Mouse (Mus musculus) layer of hippocampus, adult 18-20 months (tissue): ENCODE data around the gene Pias4. TPM values are rescaled to one million over a fixed set of nuclear protein-coding genes. Genes with fewer than 3 reads are reported as not detected.
"Not testable (repeated sequence)": the region's sequence is repeated elsewhere in the genome, so short reads cannot be mapped to it uniquely, and the experiment has no call there.

Source experiments
- DNase-seq, 2 experiments: peaks; one replicate each; pipeline ENCODE4 v3.0.0; 2022; ENCODE audit warnings: low spot score in 2 of 2
- long read RNA-seq: library from polyadenylated mRNA; stranded (forward); transcript quantifications from one replicate; pipeline ENCODE4 v2.0.0, GENCODE M21; 2021
- total RNA-seq, 2 experiments: library from RNA; stranded (reverse); gene quantifications; 2 replicates each; pipeline ENCODE4 v1.2.3; 2021

Pias4 gene
- total RNA-seq, result 10 to 100 TPM; 27.5 to 30.8 TPM
- long read RNA-seq, transcript Pias4-201 (11 exons, 2,571 nt), result major isoform, 56 of 68 reads
- long read RNA-seq, partial matches to known transcripts, result 4 of 68 reads
- long read RNA-seq, other reads (novel, unspliced or antisense), result 7 of 68 reads

DNA sequence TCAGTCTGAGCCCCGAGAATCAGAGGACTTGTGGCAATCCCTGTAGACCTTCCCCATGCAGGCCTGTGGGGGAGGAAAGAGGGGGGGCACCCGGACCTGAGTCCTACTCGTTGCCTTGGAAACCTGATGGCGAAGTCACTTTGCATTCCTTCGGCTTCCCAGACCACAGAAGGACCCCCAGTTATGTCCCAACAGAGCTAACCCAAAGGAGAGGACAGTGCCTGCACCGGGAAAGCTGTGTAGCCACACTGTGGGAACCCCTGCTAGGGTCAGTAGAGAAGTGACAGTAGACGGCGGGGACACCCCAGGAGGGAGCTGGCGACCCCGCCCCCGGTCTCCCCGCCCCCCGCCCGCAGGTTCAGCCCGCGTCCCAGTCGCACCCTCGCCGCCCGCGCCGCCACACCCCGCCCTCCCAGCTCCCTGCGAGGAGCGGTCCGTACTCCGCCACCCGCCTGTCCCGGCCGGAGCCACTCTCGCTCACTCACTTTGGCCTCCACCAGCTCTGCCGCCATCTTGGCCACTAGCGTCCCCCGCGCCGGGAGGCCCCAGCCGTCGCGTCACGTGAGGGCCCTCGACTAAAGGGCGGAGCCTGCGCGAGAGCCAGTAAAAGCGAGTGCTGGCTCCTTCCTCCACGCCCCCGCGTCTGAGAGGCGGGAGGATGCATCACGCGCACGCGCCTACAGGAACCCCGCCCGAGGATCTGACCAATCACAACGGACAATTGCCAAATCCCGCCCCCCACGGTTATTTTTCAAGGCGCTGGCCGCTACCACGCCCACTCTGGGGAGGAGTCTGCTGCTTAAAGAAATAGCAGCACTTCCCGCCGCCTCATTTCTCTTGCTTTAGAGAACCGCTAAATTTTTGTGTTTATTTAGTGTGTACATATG is at the start of gene Pias4:
Pias4 (minus strand) TSS at position 724 of the 887 bp plus-strand sequence.
- peak; percentile 100 for DNase-seq

DNA sequence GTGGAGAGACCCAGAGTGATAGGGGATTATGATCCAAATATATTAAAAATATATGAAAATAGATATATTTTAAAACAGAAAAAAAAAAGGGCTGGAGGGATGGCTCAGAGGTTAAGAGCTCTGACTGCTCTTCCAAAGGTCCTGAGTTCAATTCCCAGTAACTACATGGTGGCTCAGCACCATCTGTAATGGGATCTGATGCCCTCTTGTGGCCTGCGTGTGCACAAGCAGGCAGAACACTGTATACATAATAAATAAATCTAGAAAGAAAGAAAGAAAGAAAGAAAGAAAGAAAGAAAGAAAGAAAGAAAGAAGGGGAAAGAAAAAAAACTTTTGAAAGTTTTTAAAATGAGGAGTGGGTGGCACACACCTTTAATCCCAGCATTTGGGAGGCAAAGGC is 49.5 kb upstream of the Pias4 start:
- not testable (repeated sequence) for DNase-seq

DNA sequence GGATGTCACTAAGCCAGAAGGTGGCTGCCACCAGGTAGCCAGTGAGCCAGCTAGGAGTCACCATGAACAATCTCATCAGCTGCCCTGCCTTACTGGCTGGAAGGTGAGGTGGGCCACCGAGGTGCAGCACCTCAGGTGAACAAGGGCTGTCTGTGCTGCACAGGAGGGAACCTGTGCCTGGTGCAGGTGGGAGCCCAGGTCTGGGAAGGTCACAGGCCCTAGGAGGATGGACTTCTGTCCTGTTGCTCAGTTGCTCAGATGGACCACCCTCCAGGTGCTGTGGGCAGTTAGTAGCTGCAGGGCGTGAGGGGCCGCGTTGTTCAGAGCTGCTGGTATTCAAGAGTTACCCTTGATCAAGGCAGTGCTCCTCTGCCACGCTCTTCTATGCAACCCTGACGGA is 49.1 kb upstream of the Pias4 start:
- no peak for DNase-seq

DNA sequence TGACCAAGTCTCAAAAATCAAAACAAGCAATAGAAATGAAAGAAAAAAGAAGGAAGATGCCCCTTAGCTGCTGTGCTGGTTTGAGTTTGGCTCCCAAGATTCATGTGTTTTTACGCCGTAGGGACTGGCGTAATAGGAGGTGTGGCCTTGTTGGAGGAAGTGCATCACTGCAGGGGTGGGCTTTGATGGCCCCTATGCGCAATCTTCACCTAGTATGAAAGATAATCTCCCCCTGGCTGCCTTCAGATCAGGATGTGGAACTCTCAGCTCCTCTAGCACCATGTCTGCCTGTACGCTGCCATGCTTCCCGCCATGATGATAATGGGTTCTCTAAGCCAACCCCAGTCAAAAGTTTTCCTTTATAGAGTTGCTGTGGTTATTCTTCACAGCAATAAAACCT is 48.5 kb upstream of the Pias4 start:
- DNase-seq, result no peak

DNA sequence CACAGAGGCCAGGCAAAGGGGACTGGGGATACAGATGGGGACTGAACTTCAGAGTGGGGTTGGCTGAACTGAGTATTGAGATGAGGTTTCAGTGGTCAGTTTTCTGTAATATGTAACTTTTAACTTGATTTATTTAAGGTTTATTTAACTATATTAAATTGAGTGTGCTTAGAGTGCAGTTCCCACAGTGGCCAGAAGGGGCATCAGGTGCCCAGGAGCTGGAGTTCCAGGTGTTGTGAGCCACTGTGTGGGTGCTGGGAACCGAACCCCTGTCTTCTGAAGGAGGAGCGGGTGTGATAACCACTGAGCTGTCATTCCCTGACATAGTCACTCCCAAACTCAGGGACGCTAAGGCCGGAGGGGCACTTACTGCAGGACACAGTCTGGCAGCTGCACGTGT is 42.4 kb upstream of the Pias4 start:
- no peak for DNase-seq

DNA sequence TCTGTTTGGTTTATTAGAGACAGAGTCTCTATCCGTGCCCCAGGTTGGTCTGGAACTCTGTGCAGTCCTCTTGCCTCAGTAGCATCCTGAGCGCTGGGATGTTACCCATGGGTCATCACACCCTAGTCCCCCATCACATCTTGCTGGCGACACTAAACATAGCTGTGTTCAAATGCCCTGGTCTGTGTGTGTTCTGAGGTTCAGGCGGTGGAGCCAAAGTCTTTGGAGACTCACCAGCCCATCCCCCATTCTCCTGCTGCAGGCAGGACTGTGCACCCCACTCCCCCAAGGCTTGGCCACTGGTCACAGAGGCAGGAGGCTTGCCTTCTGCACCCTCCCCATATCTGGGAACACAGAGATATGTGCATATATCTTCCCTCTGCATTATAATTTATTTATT is 36.4 kb upstream of the Pias4 start:
- DNase-seq, result no peak

DNA sequence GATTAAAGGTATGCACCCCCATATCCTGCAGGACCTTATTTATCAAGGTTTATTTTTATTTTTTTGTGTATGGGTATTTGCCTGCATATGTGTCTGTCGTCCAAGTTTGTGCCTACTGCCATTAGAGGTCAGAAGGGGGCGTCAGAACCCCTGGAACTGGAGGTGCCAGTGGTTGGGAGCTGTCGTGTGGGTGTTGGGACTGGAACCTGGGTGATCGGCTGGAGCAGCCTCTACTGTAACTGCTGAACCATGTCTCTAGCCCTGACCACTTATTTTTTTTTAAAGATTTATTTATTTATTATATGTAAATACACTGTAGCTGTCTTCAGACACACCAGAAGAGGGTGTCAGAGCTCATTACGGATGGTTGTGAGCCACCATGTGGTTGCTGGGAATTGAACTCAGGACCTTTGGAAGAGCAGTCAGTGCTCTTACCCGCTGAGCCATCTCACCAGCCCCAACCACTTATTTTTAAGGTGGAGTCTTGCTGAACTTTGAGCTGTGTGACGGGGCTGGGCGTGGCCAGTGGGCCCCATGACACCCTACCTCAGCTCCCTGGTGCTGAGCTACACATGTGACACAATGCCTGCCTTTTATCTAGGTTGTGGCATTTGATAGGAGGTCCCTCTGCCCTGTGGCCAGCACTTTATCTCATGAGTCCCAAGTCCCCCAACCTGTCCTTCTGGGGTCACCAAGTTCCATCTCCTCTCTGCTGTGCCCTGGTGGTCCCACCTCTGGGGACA is 35.4 kb upstream of the Pias4 start:
- DNase-seq, result no peak

DNA sequence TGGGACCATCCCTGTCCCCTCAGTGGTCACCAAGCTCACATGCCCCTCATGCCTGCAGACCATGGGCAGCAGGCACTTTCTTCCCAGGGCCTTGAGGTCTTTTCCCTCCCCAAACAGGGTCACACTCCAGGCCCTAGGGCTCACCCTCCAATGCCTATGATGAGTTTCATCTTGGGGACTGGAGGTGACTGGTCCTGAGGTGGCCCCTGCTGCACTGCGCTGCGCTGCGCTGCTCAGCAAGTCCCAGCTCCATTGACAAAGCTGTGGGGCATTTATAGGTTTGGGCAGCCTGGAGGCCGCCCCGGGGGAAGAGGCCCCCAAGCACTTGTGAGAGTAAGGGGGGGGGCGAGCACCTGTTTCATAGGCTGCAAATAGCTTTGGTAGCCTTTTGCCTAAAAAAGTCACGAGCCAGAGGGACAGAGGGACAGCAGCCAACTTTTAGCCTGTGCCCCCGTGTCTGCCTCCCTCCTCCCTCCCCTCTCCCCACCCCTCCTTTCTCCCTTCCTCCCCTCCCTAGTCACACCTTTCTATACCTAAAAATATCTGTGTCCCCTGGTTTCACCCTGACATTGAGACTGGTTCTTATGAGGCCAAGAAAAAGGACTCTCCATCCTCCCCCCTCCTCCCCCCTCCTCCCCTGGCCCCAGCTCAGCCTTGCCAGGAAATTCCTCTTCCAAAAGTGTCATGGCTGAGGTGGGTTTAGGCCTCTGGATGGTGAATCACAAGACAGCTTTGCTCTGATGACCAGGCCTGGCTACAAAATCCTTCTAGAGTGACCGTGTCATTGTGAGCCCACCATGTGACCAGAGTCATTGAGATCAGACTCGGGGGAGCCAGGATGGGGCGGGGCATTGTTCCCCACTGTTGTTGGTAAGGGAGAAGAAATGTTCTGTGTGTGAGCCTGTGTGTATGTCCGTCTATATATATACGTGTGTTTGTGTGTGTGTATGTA is 34.4 kb upstream of the Pias4 start, which contains the start of gene Nmrk2:
Nmrk2 (minus strand) TSS at position 245 of the 952 bp plus-strand sequence.
- no peak for DNase-seq

DNA sequence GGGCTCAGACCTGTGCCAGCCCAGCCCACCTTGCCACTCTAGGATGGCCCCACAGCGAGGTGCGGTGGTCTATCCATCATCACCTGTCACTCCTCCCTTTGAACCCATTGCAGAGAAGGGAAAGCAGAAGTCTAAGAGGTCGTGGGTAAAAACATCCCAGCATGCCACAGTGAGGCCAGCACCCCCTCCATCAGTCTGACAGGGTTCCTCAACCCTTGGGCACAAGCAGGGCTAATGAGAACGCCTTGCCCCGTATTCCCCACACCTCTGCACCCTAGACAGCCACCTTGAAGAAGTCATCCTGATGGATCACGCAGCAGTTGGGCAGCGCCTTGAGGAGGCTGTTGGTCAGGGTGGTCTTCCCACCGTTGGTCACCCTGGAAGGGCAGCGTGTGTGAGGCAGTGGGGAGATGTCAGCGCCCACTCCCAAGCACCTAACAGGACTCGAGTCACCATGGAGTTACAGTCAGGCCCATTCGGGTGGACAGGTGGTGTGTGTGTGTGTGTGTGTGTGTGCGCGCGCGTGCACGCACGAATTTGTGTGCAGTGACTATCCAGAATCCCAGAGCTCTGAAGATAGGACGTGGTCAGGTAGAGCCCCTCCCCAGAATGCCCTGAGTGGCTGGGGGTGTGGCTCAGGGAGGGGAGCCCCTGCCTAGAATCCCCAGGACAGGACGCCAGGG is 33.0 kb upstream of the Pias4 start:
- no peak for DNase-seq

DNA sequence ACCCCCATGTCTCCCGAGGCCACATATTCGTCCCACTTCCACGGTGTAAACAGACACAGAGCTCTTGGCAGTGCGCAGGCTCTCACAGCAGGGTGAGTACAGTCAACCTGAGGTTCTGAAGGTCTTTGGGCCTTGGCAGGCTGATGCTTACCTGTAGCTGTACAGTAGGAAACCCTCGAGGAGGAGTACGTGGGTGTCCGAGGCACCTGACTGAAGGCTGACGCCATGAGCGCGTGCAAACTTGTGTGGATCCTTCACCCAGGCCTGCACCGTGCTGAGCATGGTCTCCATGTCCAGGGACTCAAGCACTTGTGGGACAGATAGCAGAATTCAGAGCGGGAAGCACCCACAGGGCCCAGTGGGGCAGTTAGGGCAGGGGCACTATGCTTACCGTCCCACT is 32.4 kb upstream of the Pias4 start:
- DNase-seq, result no peak

DNA sequence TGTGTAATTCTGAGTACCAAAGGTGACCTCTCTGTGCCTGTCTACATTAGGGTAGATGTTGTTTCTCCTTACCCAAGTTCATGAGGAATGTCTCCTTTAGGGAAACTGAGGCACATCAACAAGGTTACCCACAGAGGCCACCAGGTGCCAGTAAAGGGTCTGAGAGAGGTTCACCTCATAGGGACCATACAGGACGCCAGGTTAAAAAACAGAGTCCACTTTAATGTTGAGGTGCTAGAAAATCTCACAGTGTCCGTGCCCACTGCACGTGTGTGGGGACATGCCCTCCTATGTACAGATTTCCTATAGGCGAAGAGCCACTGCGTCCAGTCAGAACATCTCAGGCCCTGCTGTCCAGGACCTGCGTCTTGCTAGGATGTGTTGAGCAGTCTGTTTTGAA is 31.3 kb upstream of the Pias4 start:
- DNase-seq, result no peak

DNA sequence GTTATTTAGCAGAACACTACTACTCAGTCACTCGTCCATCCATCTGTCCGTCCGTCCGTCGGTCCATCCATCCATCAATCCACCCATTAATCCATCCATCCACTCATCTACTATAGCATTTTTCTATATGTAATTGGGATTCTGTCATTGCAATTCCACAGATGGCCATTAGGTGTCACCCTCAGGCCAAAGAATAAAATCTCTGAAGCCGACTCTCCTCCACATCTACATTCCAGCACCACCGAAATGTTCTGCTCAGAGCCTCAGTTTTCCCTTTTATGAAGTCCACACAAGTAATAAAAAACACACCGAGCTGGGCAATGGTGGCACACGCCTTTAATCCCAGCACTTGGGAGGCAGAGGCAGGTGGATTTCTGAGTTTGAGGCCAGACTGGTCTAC is 30.5 kb upstream of the Pias4 start:
- DNase-seq, result peak in 1 of 2 experiments; percentile 78

DNA sequence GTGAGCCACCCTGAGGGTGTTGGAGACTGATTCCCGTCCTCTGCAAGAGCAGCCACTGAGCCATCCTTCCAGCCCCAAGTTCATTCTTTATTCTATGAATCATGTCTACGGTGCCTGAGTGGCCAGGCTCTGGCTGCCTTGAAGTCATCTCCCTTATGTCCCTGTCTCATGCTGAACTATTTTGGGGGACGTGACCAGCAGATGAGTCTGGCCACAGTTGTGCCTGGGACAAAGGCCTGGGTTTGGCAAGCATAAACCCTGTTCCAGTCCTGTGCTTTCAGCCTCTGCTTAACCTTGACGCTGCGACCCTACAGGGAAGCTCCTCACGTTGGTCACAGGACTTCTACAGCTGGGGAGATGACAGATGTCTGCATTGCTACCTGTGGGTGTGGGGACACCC is 29.6 kb upstream of the Pias4 start:
- DNase-seq, result no peak

DNA sequence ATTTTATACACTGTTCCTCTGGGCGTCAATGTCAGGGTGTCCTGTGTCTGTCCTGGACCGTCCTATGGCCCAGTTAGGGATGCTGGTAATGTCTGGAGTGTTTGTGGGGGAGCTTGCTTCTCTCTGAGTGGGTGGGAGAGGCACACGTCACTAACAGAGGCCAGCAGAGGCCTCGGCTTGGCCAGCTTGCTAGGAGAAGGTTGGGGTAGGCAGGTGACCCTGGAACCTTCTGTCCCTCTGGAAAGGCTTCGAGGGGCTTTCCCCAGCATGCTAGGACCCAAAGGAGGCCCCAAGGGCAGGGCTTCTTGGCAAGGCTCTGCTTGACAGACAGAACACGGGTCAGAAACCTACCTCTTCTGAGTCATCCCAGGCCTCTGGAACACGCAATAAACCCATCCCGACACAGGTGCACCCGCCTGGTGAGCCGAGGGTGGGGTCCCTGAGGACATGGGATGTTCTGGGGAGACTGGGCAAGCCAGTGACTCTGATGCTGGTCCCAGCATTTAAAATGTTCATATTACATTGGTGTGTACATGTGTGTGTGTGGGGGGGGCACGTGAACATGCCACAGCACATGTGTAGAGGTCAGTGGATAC is 28.8 kb upstream of the Pias4 start:
- no peak for DNase-seq

DNA sequence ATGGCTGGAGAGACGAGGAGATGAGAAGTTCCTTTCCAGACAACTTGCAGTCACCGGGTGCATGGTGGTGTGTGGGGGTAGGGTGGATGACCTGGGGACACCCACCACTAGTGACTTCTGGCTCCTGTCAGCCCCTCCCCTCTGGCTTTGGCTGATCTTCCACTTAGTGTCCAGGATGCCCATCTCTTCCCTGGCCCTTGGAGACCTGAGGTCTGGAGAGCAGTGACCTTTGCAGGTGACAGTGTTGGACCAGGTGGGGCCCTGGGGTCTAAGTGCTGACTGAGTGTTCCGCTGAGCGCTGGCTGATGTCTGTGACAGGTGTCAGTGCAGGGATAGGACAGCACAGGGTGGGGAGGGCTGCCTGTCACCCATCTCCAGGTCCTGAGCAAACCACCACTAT is 27.6 kb upstream of the Pias4 start:
- DNase-seq, result no peak

DNA sequence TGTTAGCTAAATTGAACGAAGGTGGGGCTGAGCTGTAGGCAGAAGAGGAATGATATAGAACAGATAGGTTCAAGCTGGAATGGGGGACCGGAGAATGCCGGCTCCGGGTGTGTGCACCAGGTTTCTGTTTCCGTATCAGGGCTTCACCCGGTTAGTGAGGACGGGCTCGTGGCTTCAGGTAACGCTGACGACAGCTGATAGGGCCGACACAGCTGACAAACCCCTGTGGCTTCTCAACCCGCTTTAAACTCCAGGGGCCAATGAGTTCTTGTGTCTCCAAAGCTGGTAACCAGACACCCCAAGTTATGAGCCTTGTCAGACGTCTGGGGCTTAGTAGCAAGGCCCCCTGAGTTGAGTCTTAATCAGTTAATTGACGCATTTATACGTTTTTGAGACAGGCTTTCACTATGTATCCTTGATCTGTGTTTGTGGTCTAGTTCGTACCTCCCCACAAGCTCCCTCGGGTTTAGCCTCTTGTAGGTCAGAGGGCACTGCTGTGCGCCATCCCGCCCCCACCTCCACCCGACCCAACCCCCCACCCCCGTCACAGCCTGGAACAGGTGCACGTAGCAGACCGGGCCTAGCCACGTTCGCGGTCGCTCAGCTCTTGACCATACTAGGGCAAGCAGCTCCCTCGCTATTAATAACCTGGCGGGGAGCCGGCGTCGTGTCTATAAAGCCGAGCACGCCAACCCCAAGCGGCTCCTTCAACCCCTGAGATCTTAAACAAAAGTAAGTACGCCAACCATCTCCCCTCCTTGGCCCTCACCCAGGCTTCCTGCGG is 26.5 kb upstream of the Pias4 start:
- DNase-seq, result no peak

DNA sequence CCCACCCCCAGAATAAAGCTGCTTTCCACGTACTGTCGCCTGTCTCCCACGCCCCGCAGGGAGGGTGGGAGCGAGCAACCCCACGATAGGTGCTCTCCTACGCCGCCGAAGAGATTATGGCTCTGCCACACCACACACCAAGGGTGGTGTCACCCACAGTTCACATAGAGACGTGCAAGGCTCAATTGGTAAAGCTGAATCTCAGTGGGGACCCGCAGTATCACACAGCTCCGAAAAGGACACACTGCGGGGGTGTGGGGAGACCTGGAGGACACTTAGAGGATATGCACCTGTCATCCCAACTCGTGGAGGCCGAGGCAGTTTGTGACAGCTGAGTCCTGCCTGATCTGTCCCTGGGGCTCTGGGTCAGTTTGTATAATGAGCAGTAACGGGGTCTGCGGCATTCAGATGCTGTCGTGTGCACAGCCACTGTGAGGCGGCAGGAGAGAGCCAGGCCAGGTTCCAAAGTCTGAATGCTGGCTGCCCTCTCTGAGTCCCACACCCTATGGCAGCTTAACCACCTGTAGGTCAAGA is 25.3 kb upstream of the Pias4 start:
- no peak for DNase-seq

DNA sequence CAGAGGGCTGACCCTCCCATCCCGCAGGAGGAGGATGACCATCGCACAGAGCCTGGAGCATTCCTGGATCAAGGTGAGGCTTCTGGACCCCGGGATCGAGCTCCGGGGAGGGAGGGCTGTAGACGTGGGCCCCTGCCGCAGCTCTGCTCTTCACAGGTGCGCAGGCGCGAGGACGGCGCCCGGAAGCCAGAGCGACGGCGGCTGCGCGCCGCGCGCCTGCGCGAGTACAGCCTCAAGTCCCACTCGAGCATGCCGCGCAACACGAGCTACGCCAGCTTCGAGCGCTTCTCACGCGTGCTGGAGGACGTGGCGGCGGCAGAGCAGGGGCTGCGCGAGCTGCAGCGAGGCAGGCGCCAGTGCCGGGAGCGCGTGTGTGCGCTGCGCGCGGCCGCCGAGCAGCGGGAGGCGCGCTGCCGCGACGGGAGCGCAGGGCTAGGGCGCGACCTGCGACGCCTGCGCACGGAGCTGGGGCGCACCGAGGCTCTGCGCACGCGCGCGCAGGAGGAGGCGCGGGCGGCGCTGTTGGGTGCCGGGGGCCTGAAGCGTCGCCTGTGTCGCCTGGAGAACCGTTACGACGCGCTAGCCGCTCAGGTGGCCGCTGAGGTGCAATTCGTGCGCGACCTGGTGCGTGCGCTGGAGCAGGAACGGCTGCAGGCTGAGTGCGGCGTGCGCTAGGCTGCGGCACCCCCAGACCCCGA is 24.7 kb upstream of the Pias4 start:
- peak; percentile 89 to 92 for DNase-seq
